Mouse (Mus musculus): ENCODE results near the gene Aven.
A peak's percentile ranks its signal among the peaks of the same experiment; 100 is the strongest.
"Not testable (repeated sequence)": the region's sequence is repeated elsewhere in the genome, so short reads cannot be mapped to it uniquely, and the experiment has no call there.

Gene Aven

GRCm38 (mm10) chr2:112492856-112493538 is at the start of gene Aven:
Gene Aven, plus strand, starts transcription at chr2:112492964.
- DNase-seq, result peak; percentile 90

GRCm38 (mm10) chr2:112443491-112443890 is 49.3 kb upstream of the Aven start:
- no peak for DNase-seq

GRCm38 (mm10) chr2:112445511-112445910 is 47.3 kb upstream of the Aven start:
- DNase-seq, result no peak

- DNase-seq, result not testable (repeated sequence)
These were observed 44.7 kb upstream of the Aven start for GRCm38 (mm10) chr2:112448046-112448445.

GRCm38 (mm10) chr2:112448510-112449059 is 44.2 kb upstream of the Aven start:
- DNase-seq, result no peak

GRCm38 (mm10) chr2:112449597-112450296 is 43.0 kb upstream of the Aven start:
- no peak for DNase-seq

GRCm38 (mm10) chr2:112452513-112452912 is 40.3 kb upstream of the Aven start:
- DNase-seq, result not testable (repeated sequence)

- DNase-seq, result no peak
These were observed 38.5 kb upstream of the Aven start for GRCm38 (mm10) chr2:112454125-112454861.

GRCm38 (mm10) chr2:112454862-112455564 is 37.8 kb upstream of the Aven start, which contains the start of gene Emc7:
Gene Emc7, plus strand, starts transcription at chr2:112454997.
- DNase-seq, result peak; percentile 96

- no peak for DNase-seq
These were observed 32.2 kb upstream of the Aven start for GRCm38 (mm10) chr2:112460557-112460956.

GRCm38 (mm10) chr2:112469542-112469941 is 23.2 kb upstream of the Aven start:
- DNase-seq, result no peak

GRCm38 (mm10) chr2:112470961-112471381 is 21.8 kb upstream of the Aven start:
- no peak for DNase-seq

GRCm38 (mm10) chr2:112472076-112472475 is 20.7 kb upstream of the Aven start:
- no peak for DNase-seq

- no peak for DNase-seq
These were observed 17.6 kb upstream of the Aven start for GRCm38 (mm10) chr2:112474997-112475724.

GRCm38 (mm10) chr2:112476554-112476953 is 16.2 kb upstream of the Aven start:
- DNase-seq, result no peak

GRCm38 (mm10) chr2:112480669-112481068 is 12.1 kb upstream of the Aven start, which contains the start of gene Chrm5:
Gene Chrm5, minus strand, starts transcription at chr2:112480769.
- DNase-seq, result no peak

- DNase-seq, result no peak
These were observed 11.2 kb upstream of the Aven start for GRCm38 (mm10) chr2:112481564-112481963.

- DNase-seq, result no peak
These were observed 10.0 kb upstream of the Aven start for GRCm38 (mm10) chr2:112482533-112483333.

- no peak for DNase-seq
These were observed 9.5 kb upstream of the Aven start for GRCm38 (mm10) chr2:112483334-112483651.

GRCm38 (mm10) chr2:112484886-112485285 is 7.9 kb upstream of the Aven start:
- DNase-seq, result no peak

Data from cerebellum, adult 9-11 months (tissue).